Mouse (Mus musculus) urinary bladder, adult 2 months (tissue): Measurements from ENCODE around the gene Cachd1. TPM values are rescaled to one million over a fixed set of nuclear protein-coding genes. Genes with fewer than 3 reads are reported as not detected.

Source experiments
- DNase-seq: peaks from one replicate; pipeline ENCODE4 v3.0.0; 2022; ENCODE audit warnings: low spot score
- polyA plus RNA-seq: library from polyadenylated mRNA; depleted of rRNA; stranded (reverse); fragments of >200 nt; gene quantifications from 2 replicates; pipeline ENCODE4 v1.2.3, GENCODE M21; 2012

The Cachd1 gene
- polyA plus RNA-seq, 1 experiment, result 20.5 TPM

GRCm38 (mm10) chr4:100922816-100923554 is 146.5 kb downstream of the Cachd1 start:
- no peak for DNase-seq

- no peak for DNase-seq
Observed at GRCm38 (mm10) chr4:100923598-100923997, 147.1 kb downstream of the Cachd1 start.

GRCm38 (mm10) chr4:100924276-100924675 is 147.8 kb downstream of the Cachd1 start:
- DNase-seq, result no peak

GRCm38 (mm10) chr4:100925153-100925552 is 148.7 kb downstream of the Cachd1 start:
- no peak for DNase-seq

- no peak for DNase-seq
Observed at GRCm38 (mm10) chr4:100926608-100927007, 150.1 kb downstream of the Cachd1 start.

DNA sequence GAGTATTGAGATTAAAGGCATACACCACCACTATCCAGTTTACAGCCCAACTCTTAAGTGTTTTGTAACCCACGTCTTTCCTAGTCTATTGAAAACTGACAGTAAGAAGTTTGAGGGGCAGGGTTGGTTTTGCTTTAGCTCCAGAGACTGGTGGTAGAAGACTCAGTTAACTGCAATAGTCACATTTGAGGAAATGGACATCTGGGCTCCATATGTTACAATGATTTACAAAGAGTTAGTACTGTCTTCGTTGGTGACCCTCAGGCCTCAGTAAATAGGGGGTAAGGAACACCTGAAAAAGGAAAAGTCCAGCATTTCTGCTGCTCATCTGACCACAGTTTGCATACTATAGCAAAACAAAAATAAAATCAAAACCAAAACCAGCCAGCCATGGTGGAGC is 150.6 kb downstream of the Cachd1 start:
- DNase-seq, result no peak

DNA sequence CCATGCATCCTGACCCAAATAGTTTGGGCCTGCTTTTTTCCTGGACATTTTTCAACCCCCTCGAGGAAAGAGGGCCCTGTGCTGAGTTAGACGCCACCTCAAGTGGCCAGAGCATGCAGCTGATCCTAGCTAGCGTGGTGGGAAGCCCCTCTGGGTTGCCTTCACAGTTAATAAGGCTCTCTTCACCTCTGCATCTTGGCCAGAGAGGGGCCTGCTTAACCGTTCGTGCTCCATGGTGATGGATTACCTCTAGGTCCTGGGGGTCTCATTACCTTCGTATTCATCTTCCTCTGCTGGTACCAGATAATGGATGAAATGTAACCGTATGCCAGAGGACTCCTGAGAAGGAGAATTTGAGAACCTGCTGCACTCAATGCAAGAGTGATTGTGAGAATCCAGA is 167.2 kb downstream of the Cachd1 start:
- no peak for DNase-seq

GRCm38 (mm10) chr4:100944276-100944675 is 167.8 kb downstream of the Cachd1 start:
- DNase-seq, result no peak

GRCm38 (mm10) chr4:100945171-100945899 is 168.9 kb downstream of the Cachd1 start:
- DNase-seq, result no peak

- no peak for DNase-seq
Observed at GRCm38 (mm10) chr4:100948494-100949425, 172.3 kb downstream of the Cachd1 start.

GRCm38 (mm10) chr4:100950316-100950715 is 173.8 kb downstream of the Cachd1 start:
- DNase-seq, result no peak

GRCm38 (mm10) chr4:100951876-100952275 is 175.4 kb downstream of the Cachd1 start:
- DNase-seq, result no peak

DNA sequence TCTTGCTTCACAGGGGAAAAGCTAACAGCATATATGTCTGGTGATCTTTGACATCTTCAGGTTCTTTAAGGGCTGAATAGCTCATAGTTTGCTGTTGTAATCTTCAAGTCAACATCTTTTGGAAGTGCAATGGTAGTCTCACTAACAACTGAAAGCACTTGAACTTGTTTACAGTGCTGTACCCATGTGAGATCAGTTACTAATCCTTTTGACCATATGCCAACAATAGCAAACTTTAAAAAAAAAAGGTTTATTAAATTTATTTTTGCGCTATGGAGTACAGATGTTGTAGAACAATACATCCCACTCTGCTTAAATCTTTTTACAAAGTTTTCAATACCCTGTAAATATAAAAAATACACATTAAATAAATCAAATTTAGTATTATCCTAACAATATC is 186.9 kb downstream of the Cachd1 start:
- DNase-seq, result no peak

GRCm38 (mm10) chr4:100963796-100964195 is 187.3 kb downstream of the Cachd1 start:
- DNase-seq, result no peak

DNA sequence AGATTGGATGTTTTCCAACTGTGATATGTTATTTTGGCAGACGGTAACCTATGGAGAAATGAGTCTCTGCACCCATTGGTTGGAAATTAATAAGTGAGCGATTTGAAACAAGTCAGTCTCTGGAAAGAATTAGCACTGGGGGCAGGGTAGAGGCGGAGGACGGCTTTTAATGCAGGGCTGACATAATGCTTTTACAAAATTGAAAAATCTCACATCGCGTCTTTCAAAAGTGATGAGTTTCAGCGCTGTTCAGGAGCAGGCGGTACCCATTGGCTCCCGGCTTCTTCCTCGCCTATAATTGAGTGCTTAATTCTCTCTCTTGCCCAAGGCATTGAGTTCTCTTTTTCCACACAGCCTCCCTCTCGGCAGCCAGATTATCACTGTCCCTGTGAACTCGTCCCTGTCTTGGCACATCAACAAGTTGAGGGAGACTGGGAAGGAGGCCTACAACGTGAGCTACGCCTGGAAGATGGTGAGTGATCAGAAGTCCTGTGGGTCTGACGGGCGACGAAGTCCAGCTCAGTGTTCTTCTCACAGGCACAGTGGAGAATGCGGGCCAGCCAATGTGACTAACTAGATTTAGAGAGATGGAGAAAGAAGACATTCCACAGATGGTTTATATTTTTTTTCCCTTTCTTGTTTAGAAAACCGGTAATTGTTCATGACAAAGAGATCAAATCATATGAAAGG is 191.4 kb downstream of the Cachd1 start:
- no peak for DNase-seq

GRCm38 (mm10) chr4:100973641-100974454 is 197.4 kb downstream of the Cachd1 start:
- DNase-seq, result no peak

- no peak for DNase-seq
Observed at GRCm38 (mm10) chr4:100974455-100975035, 198.1 kb downstream of the Cachd1 start.

- DNase-seq, result no peak
Observed at GRCm38 (mm10) chr4:100977522-100977921, 201.0 kb downstream of the Cachd1 start.

GRCm38 (mm10) chr4:100987187-100987586 is 210.7 kb downstream of the Cachd1 start:
- DNase-seq, result no peak

- DNase-seq, result no peak
Observed at GRCm38 (mm10) chr4:100988231-100988799, 211.8 kb downstream of the Cachd1 start.
